Mouse (Mus musculus): ENCODE measurements around the gene Mms22l. TPM values are rescaled to one million over a fixed set of nuclear protein-coding genes. Genes with fewer than 3 reads are reported as not detected.
A peak's percentile ranks its signal among the peaks of the same experiment; 100 is the strongest.
"Not testable (repeated sequence)": the region's sequence is repeated elsewhere in the genome, so short reads cannot be mapped to it uniquely, and the experiment has no call there.

Mms22l gene
- 31.6 and 35.7 TPM in 2 replicates for polyA plus RNA-seq (2015; fragmentation: Nextera tagmentation; extraction: Ambion mirVana)

DNA sequence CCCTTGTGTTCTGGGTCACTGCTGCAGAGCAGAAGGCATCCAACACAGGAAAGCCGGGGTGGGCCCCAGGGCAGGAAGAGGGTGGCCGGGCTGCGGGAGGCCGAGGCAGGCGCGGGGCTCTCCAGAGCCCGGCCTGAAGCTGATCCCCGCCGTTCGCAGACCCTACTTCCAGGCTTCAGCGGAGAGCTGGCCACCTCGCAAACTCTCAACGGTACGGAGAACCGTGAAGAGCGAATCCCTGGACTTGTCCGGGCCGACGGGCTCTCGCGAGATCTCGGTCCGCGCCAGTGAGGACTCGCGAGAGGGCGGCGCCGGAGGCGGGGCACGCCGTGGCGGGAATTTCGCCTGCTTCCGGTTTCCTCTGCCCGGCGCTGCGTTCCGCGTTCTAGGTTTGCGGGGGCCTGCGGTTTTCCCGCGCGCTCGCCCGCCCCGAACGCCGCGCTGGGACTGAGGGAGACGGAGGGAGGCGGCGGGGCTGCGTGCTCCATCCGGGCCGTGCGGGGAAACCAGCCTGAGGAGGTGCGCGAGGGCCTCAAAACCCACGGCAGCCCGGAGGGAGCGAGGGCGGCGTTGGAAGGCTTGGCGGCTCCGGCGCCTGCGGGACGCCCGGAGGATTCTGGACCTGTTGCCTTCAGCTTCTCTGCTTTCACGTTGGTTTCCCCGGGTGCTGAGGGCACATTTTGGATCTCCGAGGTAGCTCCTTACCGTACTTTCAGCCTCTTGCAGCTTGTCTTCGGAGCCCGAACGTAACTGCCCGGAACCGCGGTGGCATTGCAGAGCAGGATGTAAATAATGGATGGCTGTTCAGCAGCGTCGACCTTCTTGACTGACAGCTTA is at the start of gene Mms22l:
Gene Mms22l (plus strand): TSS at position 336 of the 837 bp plus-strand sequence.
- DNase-seq (ENCODE audit: low spot score) = peak; percentile 91

- DNase-seq (ENCODE audit: low spot score) = not testable (repeated sequence)
These were observed 12.2 kb upstream of the Mms22l start for GRCm38 (mm10) chr4:24484046-24484445.

DNA sequence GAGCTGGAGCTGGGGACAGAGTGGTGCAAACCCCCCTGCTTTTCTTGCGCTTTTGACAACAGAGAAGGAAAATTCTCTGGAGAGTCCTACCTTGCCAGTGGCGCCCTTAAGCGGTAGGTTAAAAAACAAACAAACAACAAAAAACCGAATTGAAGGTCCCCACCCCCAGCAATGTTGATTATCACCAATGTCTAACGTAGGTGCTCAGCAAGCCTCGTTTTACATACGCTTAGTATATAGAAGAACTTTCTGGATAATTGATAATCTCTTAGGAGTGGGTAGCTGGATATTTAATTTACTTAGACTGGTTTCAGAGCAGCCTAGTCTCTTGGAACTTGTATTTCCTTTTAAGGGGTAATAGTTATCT is 685 bp downstream of the Mms22l start:
- no peak for DNase-seq (ENCODE audit: low spot score)

GRCm38 (mm10) chr4:24509195-24509594 is 12.9 kb downstream of the Mms22l start:
- DNase-seq (ENCODE audit: low spot score) = no peak

- DNase-seq (ENCODE audit: low spot score) = no peak
These were observed 40.7 kb downstream of the Mms22l start for GRCm38 (mm10) chr4:24536989-24537388.

DNA sequence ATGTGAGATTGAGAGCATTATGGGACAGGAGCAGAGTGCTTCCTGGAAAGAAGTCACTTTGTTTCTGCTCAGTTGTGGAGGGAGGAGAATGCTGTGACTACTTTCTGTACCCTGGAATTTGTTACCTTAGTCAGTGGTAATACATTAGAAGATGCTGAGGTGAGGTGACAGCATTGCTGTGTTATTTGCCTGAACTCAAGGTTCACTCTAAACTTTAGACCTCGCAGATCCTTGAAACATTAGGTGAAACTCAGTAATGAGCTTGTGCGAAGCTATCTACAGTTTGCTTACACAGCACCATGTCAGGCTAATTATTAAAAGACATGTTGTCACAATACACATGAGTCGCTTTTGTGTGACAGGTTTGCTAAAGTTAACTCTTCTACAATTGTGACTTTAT is 47.2 kb downstream of the Mms22l start:
- DNase-seq (ENCODE audit: low spot score) = no peak

DNA sequence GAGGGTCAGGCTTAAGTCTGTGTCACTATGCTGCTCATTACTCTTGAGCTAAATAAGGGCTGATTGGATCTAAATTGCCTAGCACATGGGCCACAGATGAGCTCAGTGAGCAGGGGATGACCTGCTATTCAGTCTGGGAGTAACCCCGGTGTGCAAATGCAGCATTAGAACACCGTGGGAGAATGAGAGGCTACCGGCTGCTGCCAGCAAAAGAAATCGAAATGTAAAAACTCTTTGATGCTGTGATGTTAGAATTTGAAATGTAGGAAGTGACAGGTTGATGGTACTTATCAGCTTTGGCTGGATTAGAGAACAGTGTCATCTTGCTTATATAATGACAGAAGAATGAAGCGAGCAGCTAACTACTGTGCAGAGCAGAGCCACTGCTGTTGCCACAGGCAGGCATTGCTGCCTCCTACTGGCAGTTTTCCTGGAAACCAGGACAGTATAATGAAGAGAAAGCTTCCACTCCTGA is 48.5 kb downstream of the Mms22l start:
- DNase-seq (ENCODE audit: low spot score) = no peak

- peak; percentile 42 for DNase-seq (ENCODE audit: low spot score)
These were observed 60.0 kb downstream of the Mms22l start for GRCm38 (mm10) chr4:24556116-24556820.

DNA sequence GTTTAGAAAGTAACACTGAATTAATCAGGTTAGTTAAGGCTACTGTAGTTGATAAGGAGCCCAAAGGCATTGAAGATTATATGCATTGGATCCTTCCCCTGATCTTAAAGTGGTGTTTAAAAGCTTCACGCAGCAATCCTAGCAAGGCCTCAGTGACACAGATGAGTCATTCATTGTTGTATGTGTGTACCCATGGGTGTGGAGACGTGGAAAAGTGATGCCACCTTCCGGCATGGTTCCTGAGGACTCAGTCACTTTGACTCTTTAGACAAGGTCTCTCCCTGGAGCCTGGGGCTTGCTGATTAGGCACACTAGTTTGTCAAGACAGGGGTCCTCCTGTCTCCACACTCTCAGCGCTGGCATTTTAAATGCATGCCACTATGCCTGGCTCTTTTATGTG is 60.9 kb downstream of the Mms22l start:
- no peak for DNase-seq (ENCODE audit: low spot score)

DNA sequence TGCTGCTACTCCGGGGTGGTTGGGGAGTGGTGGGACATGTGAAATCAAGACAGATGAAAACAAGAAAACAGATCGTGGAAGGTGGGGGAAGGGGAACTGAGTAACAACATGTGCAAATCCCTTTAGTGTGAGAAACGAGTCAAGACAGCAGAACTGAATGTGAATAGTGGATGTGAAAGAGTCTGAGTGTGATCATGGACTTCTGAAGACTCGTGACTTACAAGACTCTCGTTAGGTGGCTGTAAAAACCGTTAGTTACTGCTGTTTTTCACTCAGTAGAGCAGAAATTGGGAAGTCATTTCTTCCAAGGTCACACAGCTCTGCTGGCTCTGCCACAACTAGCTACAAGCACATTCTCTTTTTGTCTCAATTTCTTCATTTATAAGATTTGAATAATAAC is 71.8 kb downstream of the Mms22l start:
- DNase-seq (ENCODE audit: low spot score) = no peak

- no peak for DNase-seq (ENCODE audit: low spot score)
These were observed 72.8 kb downstream of the Mms22l start for GRCm38 (mm10) chr4:24568989-24569556.

DNA sequence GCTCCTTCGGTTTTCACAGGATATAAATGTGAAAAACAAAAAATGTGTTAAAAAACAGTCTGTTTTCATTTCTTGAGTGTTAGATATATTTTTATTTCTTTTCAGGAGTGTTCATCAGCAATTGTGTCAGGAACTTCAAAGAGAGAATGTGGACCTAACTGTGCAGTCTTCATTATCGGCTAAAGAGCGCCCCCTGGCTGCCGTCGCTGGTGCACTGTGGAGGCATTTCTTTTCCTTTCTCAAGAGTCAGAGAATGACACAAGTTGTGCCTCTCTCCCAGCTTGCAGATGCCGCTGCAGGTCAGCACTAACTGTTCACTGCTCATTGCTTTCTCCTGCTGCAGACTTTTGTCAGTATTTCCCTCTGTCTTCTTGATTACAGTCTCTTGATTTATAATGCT is 78.0 kb downstream of the Mms22l start:
- peak; percentile 71 for DNase-seq (ENCODE audit: low spot score)

GRCm38 (mm10) chr4:24577594-24577993 is 81.3 kb downstream of the Mms22l start:
- no peak for DNase-seq (ENCODE audit: low spot score)

GRCm38 (mm10) chr4:24582295-24582694 is 86.0 kb downstream of the Mms22l start:
- no peak for DNase-seq (ENCODE audit: low spot score)

DNA sequence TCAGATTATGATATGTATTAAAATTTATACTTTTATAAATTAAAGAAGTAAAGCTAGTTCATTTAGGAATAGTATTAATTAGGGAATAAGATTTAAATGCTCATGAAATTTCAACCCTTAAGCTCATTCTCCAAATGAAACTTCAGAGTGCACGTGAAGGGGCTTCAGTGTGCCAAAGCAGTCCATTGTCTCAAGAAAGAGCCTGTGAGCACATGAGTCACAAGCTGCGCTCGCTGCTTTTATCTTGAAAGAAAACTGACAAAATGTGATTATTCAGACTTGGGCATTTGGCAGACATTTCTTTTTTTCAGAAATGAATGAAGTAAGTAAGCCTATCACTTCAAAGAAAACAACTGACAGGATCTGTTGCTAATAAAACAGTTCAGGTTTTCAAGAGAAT is 87.7 kb downstream of the Mms22l start:
- DNase-seq (ENCODE audit: low spot score) = no peak

DNA sequence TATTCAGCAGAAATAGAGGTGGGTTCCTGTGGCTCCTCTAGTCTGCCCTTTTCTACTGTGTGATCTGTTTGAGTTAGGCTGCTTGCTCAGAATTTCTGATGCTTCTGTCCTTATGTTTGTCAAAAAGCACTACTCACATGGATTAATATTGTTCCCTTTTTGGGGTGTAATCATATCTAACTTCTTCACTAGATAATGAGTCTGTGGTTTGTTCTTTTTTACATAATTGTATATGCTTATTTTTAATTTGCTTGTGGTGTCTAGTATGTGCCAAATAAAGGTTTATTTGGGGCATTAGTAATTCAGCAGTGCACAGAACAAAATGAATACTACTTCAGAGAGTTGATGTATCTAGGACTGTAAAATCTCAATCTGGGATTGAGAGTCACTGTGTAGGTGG is 98.6 kb downstream of the Mms22l start:
- no peak for DNase-seq (ENCODE audit: low spot score)

- no peak for DNase-seq (ENCODE audit: low spot score)
These were observed 100.8 kb downstream of the Mms22l start for GRCm38 (mm10) chr4:24596942-24597611.

- no peak for DNase-seq (ENCODE audit: low spot score)
These were observed 102.4 kb downstream of the Mms22l start for GRCm38 (mm10) chr4:24598637-24599036.

GRCm38 (mm10) chr4:24601711-24602110 is 105.5 kb downstream of the Mms22l start:
- no peak for DNase-seq (ENCODE audit: low spot score)

DNA sequence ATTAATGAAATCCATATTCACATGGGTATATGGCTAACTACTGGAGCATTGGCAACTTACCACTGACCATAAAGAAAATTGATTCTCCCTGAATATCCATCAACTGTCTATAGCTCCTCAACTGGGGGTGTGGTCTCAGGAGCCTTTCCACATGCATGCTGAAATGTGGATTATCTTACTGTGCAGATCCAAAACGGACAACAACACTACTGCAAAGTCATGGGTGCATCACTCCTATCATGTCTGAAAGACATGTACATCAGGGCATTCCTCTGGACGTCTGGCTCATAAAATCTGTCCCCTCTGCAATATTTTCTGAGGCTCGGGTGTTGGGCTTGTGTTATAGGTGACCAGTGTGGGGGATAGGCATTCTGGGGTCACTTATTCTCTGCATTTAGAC is 112.8 kb downstream of the Mms22l start:
- no peak for DNase-seq (ENCODE audit: low spot score)

DNA sequence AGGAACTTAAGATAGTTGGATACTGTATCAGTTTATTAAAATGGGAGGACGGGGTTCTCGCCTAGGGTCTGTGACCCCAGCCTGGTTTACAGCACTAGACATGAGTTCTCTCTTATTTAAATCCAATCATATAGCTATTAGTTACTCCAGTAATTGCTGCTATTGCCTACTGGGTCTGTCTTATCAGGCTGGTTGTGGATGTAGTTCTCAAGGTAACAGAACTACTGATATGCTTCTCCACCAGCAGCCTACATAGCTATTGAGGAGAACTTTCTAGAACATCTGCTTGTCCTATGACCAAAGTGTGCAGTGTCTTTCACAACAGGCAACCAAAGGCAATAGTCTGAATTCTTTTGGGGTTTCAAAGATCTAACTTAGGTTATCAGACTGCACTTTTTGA is 113.3 kb downstream of the Mms22l start:
- no peak for DNase-seq (ENCODE audit: low spot score)

GRCm38 (mm10) chr4:24620005-24620404 is 123.8 kb downstream of the Mms22l start:
- no peak for DNase-seq (ENCODE audit: low spot score)

Measured in thymus, postnatal 0 days (tissue).